Mouse (Mus musculus): ENCODE results near the gene Olfr657. TPM values are rescaled to one million over a fixed set of nuclear protein-coding genes. Genes with fewer than 3 reads are reported as not detected.

The Olfr657 gene
- polyA plus RNA-seq, 1 experiment from 2014 or later, result not detected

Other genes starting within 250 kb of the Olfr657 start
- gene Trim30c, start 224.0 kb upstream of the Olfr657 start, polyA plus RNA-seq (2015; fragmentation: Nextera tagmentation; extraction: Ambion mirVana), result not detected in 2 replicates
- gene Trim30a, start 159.6 kb upstream of the Olfr657 start, polyA plus RNA-seq (2015; fragmentation: Nextera tagmentation; extraction: Ambion mirVana), result 0.41 and 0.43 TPM in 2 replicates
- 0.14 and 0.28 TPM in 2 replicates for gene Trim30d, start 116.9 kb upstream of the Olfr657 start, polyA plus RNA-seq (2015; fragmentation: Nextera tagmentation; extraction: Ambion mirVana)
- not detected in 2 replicates for gene Olfr651, start 74.7 kb upstream of the Olfr657 start, polyA plus RNA-seq (2015; fragmentation: Nextera tagmentation; extraction: Ambion mirVana)
- gene Olfr652, start 63.9 kb upstream of the Olfr657 start, polyA plus RNA-seq (2015; fragmentation: Nextera tagmentation; extraction: Ambion mirVana), result not detected in 2 replicates
- gene Olfr653, start 47.5 kb upstream of the Olfr657 start, polyA plus RNA-seq (2015; fragmentation: Nextera tagmentation; extraction: Ambion mirVana), result not detected in 2 replicates
- gene Olfr654, start 37.8 kb upstream of the Olfr657 start, polyA plus RNA-seq (2015; fragmentation: Nextera tagmentation; extraction: Ambion mirVana), result not detected in 2 replicates
- 0.15 TPM in 1 of 2 replicates, not detected in the other for gene Olfr655, start 23.0 kb upstream of the Olfr657 start, polyA plus RNA-seq (2015; fragmentation: Nextera tagmentation; extraction: Ambion mirVana)
- gene Olfr656, start 10.8 kb upstream of the Olfr657 start, polyA plus RNA-seq (2015; fragmentation: Nextera tagmentation; extraction: Ambion mirVana), result not detected in 2 replicates
- gene Olfr658, start 22.5 kb downstream of the Olfr657 start, polyA plus RNA-seq (2015; fragmentation: Nextera tagmentation; extraction: Ambion mirVana), result 0.08 TPM in 1 of 2 replicates, not detected in the other
- not detected in 2 replicates for gene Olfr659, start 42.0 kb downstream of the Olfr657 start, polyA plus RNA-seq (2015; fragmentation: Nextera tagmentation; extraction: Ambion mirVana)
- gene Olfr661, start 61.7 kb downstream of the Olfr657 start, polyA plus RNA-seq (2015; fragmentation: Nextera tagmentation; extraction: Ambion mirVana), result not detected in 2 replicates
- not detected in 2 replicates for gene Usp17le, start 152.7 kb downstream of the Olfr657 start, polyA plus RNA-seq (2015; fragmentation: Nextera tagmentation; extraction: Ambion mirVana)
- not detected in 2 replicates for gene Usp17lb, start 217.8 kb downstream of the Olfr657 start, polyA plus RNA-seq (2015; fragmentation: Nextera tagmentation; extraction: Ambion mirVana)
- not detected in 2 replicates for gene Usp17la, start 232.2 kb downstream of the Olfr657 start, polyA plus RNA-seq (2015; fragmentation: Nextera tagmentation; extraction: Ambion mirVana)